Mouse (Mus musculus) neural tube, embryonic 11.5 days (tissue): ENCODE results near the gene Hnrnpll. TPM values are rescaled to one million over a fixed set of nuclear protein-coding genes. Genes with fewer than 3 reads are reported as not detected.

Experiments
- ATAC-seq: fragments of 200-750 bp; cut with Nextera tagmentation; 2 replicates; pipeline ENCODE4 v1.8.0; 2017; ENCODE audit warnings: moderate number of reproducible peaks, mild to moderate bottlenecking, moderate TSS enrichment, moderate library complexity; ENCODE audit not compliant: insufficient read depth, low FRiP score, low TSS enrichment
- DNase-seq: peaks from one replicate; pipeline ENCODE4 v3.0.0-alpha.2; 2015; ENCODE audit warnings: low spot score
- H3K27ac ChIP-seq: fragments of 300-500 bp; sonication (generic); 2 replicates; pipeline ENCODE4 v1.5.1; 2014; ENCODE audit warnings: low read depth, mild to moderate bottlenecking, low read length
- H3K27me3 ChIP-seq: fragments of 300-500 bp; sonication (generic); 2 replicates; pipeline ENCODE4 v1.6.1; 2014; ENCODE audit warnings: mild to moderate bottlenecking, low read length, mixed read lengths; ENCODE audit not compliant: control insufficient read depth, insufficient read depth
- H3K36me3 ChIP-seq: fragments of 300-500 bp; sonication (generic); 2 replicates; pipeline ENCODE4 v1.6.1; 2014; ENCODE audit warnings: mild to moderate bottlenecking, low read length, moderate library complexity, mixed read lengths; ENCODE audit not compliant: control insufficient read depth, insufficient read depth
- H3K4me1 ChIP-seq: fragments of 300-500 bp; sonication (generic); 2 replicates; pipeline ENCODE4 v1.6.1; 2014; ENCODE audit warnings: low read length, mixed read lengths; ENCODE audit not compliant: control insufficient read depth, insufficient read depth
- H3K4me2 ChIP-seq: fragments of 300-500 bp; sonication (generic); 2 replicates; pipeline ENCODE4 v1.6.1; 2014; ENCODE audit warnings: low read depth, mild to moderate bottlenecking, moderate library complexity
- H3K4me3 ChIP-seq: fragments of 300-500 bp; sonication (generic); 2 replicates; pipeline ENCODE4 v1.5.1; 2014; ENCODE audit warnings: low read depth, low read length
- H3K9ac ChIP-seq: fragments of 300-500 bp; sonication (generic); 2 replicates; pipeline ENCODE4 v1.6.1; 2014; ENCODE audit warnings: mild to moderate bottlenecking, low read length
- H3K9me3 ChIP-seq: fragments of 300-500 bp; sonication (generic); 2 replicates; pipeline ENCODE4 v1.6.1; 2016; ENCODE audit warnings: low read length; ENCODE audit not compliant: control insufficient read depth
- WGBS: fragments of 180-500 bp; shearing (Covaris S2); extraction: QIAGEN DNeasy Blood & Tissue Kit; methylation state at CpG from one replicate; pipeline ENCODE4 v1.1.7; 2014; 5-methylcytosine and 5-hydroxymethylcytosine counted together
- polyA plus RNA-seq: library from polyadenylated mRNA; unstranded; fragments of >200 nt; fragmentation: Nextera tagmentation; extraction: Ambion mirVana; gene quantifications from 2 replicates; pipeline ENCODE4 v1.2.1, GENCODE M21; 2014

Gene Hnrnpll
- polyA plus RNA-seq: 117 and 131 TPM in 2 replicates

GRCm38 (mm10) chr17:80061783-80062619 is at the start of gene Hnrnpll:
Gene Hnrnpll, minus strand, starts transcription at chr17:80062334.
- Histone ChIP-seq H3K4me2 (peak within 1 kb of the TSS; percentile 84), H3K27me3 (no peaks in the 10 kb centered on the region), H3K36me3 (no peaks in the 10 kb centered on the region), H3K9ac (peak within 1 kb of the TSS; percentile 99), H3K27ac (peak within 1 kb of the TSS; percentile 100), H3K4me1 (peaks cover 7% of the 10 kb centered on the region; the same call in 1 of the 2 replicates), H3K4me3 (peak within 1 kb of the TSS; percentile 99), H3K9me3 (no peaks in the 10 kb centered on the region)
- peak; percentile 99 for ATAC-seq
- WGBS: under 1% methylated on average over 74 of the region's 97 CpGs
- peak; percentile 99 for DNase-seq

- ATAC-seq: no peak
- 87% methylated on average over 10 of the region's 10 CpGs for WGBS
Observed at GRCm38 (mm10) chr17:80105348-80105978, 43.3 kb upstream of the Hnrnpll start.

GRCm38 (mm10) chr17:80099823-80100222 is 37.7 kb upstream of the Hnrnpll start:
- H3K9me3 ChIP-seq: no peaks in the 10 kb centered on the region
- WGBS: 92% methylated on average over 6 of the region's 6 CpGs
- H3K27ac ChIP-seq: no peak overlapping the region
- no peak for DNase-seq
- no peak overlapping the region for H3K4me3 ChIP-seq
- no peaks in the 10 kb centered on the region for H3K27me3 ChIP-seq
- no peak for ATAC-seq
- H3K4me2 ChIP-seq: no peak overlapping the region
- H3K4me1 ChIP-seq: peaks cover 15% of the 10 kb centered on the region
- H3K36me3 ChIP-seq: no peaks in the 10 kb centered on the region
- H3K9ac ChIP-seq: no peak overlapping the region

More at GRCm38 (mm10) chr17:80105348-80105978, 43.3 kb upstream of the Hnrnpll start:
- no peak overlapping the region for H3K9ac ChIP-seq
- no peaks in the 10 kb centered on the region for H3K27me3 ChIP-seq
- H3K4me3 ChIP-seq: no peak overlapping the region
- no peak for DNase-seq
- H3K4me2 ChIP-seq: no peak overlapping the region
- H3K27ac ChIP-seq: no peak overlapping the region
- H3K9me3 ChIP-seq: no peaks in the 10 kb centered on the region
- H3K4me1 ChIP-seq: no peaks in the 10 kb centered on the region
- H3K36me3 ChIP-seq: no peaks in the 10 kb centered on the region

GRCm38 (mm10) chr17:80097221-80097620 is 35.1 kb upstream of the Hnrnpll start:
- ATAC-seq: no peak
- Histone ChIP-seq H3K9ac (no peak overlapping the region), H3K36me3 (no peaks in the 10 kb centered on the region), H3K27ac (no peak overlapping the region), H3K9me3 (no peaks in the 10 kb centered on the region), H3K4me1 (peaks cover 15% of the 10 kb centered on the region), H3K4me2 (no peak overlapping the region), H3K27me3 (no peaks in the 10 kb centered on the region), H3K4me3 (no peak overlapping the region)
- DNase-seq: no peak
- 34% methylated on average over 2 of the region's 2 CpGs for WGBS

- WGBS: 88% methylated on average over 8 of the region's 8 CpGs
- no peaks in the 10 kb centered on the region for H3K36me3 ChIP-seq
- no peak overlapping the region for H3K4me2 ChIP-seq
- H3K27me3 ChIP-seq: no peaks in the 10 kb centered on the region
- H3K27ac ChIP-seq: no peak overlapping the region
- H3K4me3 ChIP-seq: no peak overlapping the region
- DNase-seq (no peak), ATAC-seq (no peak)
- no peak overlapping the region for H3K9ac ChIP-seq
- peaks cover 15% of the 10 kb centered on the region for H3K4me1 ChIP-seq
- H3K9me3 ChIP-seq: no peaks in the 10 kb centered on the region
Observed at GRCm38 (mm10) chr17:80096720-80097114, 34.6 kb upstream of the Hnrnpll start.

- Histone ChIP-seq H3K9ac (peak overlapping the region; percentile 39), H3K36me3 (no peaks in the 10 kb centered on the region), H3K4me2 (peak overlapping the region; percentile 34), H3K9me3 (no peaks in the 10 kb centered on the region), H3K27ac (no peak overlapping the region), H3K4me1 (peaks cover 15% of the 10 kb centered on the region), H3K27me3 (no peaks in the 10 kb centered on the region), H3K4me3 (no peak overlapping the region)
- 16% methylated on average over 20 of the region's 20 CpGs for WGBS
- ATAC-seq (peak; percentile 79), DNase-seq (peak; percentile 64)
Observed at GRCm38 (mm10) chr17:80096043-80096719, 34.0 kb upstream of the Hnrnpll start.

GRCm38 (mm10) chr17:80095254-80095899 is 33.2 kb upstream of the Hnrnpll start:
- Histone ChIP-seq H3K4me2 (peak overlapping the region; percentile 34; the same call in 1 of the 2 replicates), H3K9ac (peak overlapping the region; percentile 39; the same call in 1 of the 2 replicates), H3K27ac (no peak overlapping the region), H3K9me3 (no peaks in the 10 kb centered on the region), H3K27me3 (no peaks in the 10 kb centered on the region), H3K4me3 (no peak overlapping the region), H3K4me1 (peaks cover 15% of the 10 kb centered on the region), H3K36me3 (no peaks in the 10 kb centered on the region)
- ATAC-seq (no peak), DNase-seq (no peak)
- WGBS: 83% methylated on average over 9 of the region's 9 CpGs

- ATAC-seq: no peak
- H3K9ac ChIP-seq: no peak overlapping the region
- DNase-seq: no peak
- H3K27ac ChIP-seq: no peak overlapping the region
- no peaks in the 10 kb centered on the region for H3K9me3 ChIP-seq
- H3K4me2 ChIP-seq: no peak overlapping the region
- peaks cover 12% of the 10 kb centered on the region for H3K4me1 ChIP-seq
- 54% methylated on average over 6 of the region's 6 CpGs for WGBS
- no peaks in the 10 kb centered on the region for H3K36me3 ChIP-seq
- H3K4me3 ChIP-seq: no peak overlapping the region
- H3K27me3 ChIP-seq: no peaks in the 10 kb centered on the region
Observed at GRCm38 (mm10) chr17:80091879-80092549, 29.9 kb upstream of the Hnrnpll start.
